Mouse (Mus musculus) midbrain, embryonic 12.5 days (tissue): Measurements from ENCODE around the gene Gm20388. TPM values are rescaled to one million over a fixed set of nuclear protein-coding genes. Genes with fewer than 3 reads are reported as not detected.

Source experiments
- ATAC-seq: fragments of 200-750 bp; cut with Nextera tagmentation; 2 replicates; pipeline ENCODE4 v1.8.0; 2017; ENCODE audit warnings: low read depth, moderate TSS enrichment, moderate library complexity; ENCODE audit not compliant: low FRiP score
- H3K27ac ChIP-seq: fragments of 300-500 bp; sonication (generic); replicated peaks from 2 replicates; pipeline ENCODE4 v1.5.1; 2016; ENCODE audit warnings: mild to moderate bottlenecking
- H3K27me3 ChIP-seq: fragments of 300-500 bp; sonication (generic); 2 replicates; pipeline ENCODE4 v1.6.1; 2016; ENCODE audit warnings: mild to moderate bottlenecking
- H3K36me3 ChIP-seq: fragments of 300-500 bp; sonication (generic); 2 replicates; pipeline ENCODE4 v1.6.1; 2016
- H3K4me1 ChIP-seq: fragments of 300-500 bp; sonication (generic); 2 replicates; pipeline ENCODE4 v1.6.1; 2016
- H3K4me2 ChIP-seq: fragments of 300-500 bp; sonication (generic); replicated peaks from 2 replicates; pipeline ENCODE4 v1.6.1; 2016; ENCODE audit warnings: mild to moderate bottlenecking, moderate library complexity
- H3K4me3 ChIP-seq: fragments of 300-500 bp; sonication (generic); 2 replicates; pipeline ENCODE4 v1.5.1; 2016; ENCODE audit warnings: mild to moderate bottlenecking
- H3K9ac ChIP-seq: fragments of 300-500 bp; sonication (generic); replicated peaks from 2 replicates; pipeline ENCODE4 v1.6.1; 2016; ENCODE audit warnings: mild to moderate bottlenecking, moderate library complexity
- H3K9me3 ChIP-seq: fragments of 300-500 bp; sonication (generic); 2 replicates; pipeline ENCODE4 v1.6.1; 2016; ENCODE audit warnings: mild to moderate bottlenecking
- whole genome bisulfite sequencing: fragments of 180-500 bp; shearing (Covaris S2); methylation state at CpG from one replicate; pipeline ENCODE4 v1.1.7; 2016; 5-methylcytosine and 5-hydroxymethylcytosine counted together
- polyA plus RNA-seq: library from polyadenylated mRNA; unstranded; fragments of >200 nt; fragmentation: Nextera tagmentation; extraction: Ambion mirVana; gene quantifications from 2 replicates; pipeline ENCODE4 v1.2.1, GENCODE M21; 2016

Gene Gm20388
- polyA plus RNA-seq, 1 experiment from 2014 or later, result not detected

- ATAC-seq, result no peak
- H3K27me3 ChIP-seq, result no peaks in the 10 kb centered on the region
- no peaks in the 10 kb centered on the region for H3K9me3 ChIP-seq
- peaks cover 8% of the 10 kb centered on the region; the same call in 1 of the 2 replicates for H3K36me3 ChIP-seq
- H3K9ac ChIP-seq, result no peak overlapping the region
- H3K4me1 ChIP-seq, result peaks cover 9% of the 10 kb centered on the region
- H3K4me3 ChIP-seq, result no peak overlapping the region
- WGBS, result 80% methylated on average over 3 of the region's 3 CpGs
- no peak overlapping the region for H3K4me2 ChIP-seq
- H3K27ac ChIP-seq, result 0 out of 2 replicates have a peak overlapping the region, but pooled peaks have one; percentile 3
Measured at GRCm38 (mm10) chr8:122931834-122932560, 3021.4 kb downstream of the Gm20388 start.

GRCm38 (mm10) chr8:122932561-122932959 is 3021.9 kb downstream of the Gm20388 start:
- H3K4me2 ChIP-seq, result no peak overlapping the region
- H3K4me1 ChIP-seq, result peaks cover 12% of the 10 kb centered on the region
- ATAC-seq, result no peak
- H3K36me3 ChIP-seq, result 0 out of 2 replicates have a peak, but pooled peaks cover 2% of the 10 kb centered on the region
- H3K27ac ChIP-seq, result no peak overlapping the region
- H3K9me3 ChIP-seq, result no peaks in the 10 kb centered on the region
- H3K4me3 ChIP-seq, result no peak overlapping the region
- WGBS, result 92% methylated on average over 2 of the region's 2 CpGs
- no peak overlapping the region for H3K9ac ChIP-seq
- H3K27me3 ChIP-seq, result no peaks in the 10 kb centered on the region

GRCm38 (mm10) chr8:122933973-122934372 is 3023.3 kb downstream of the Gm20388 start:
- no peaks in the 10 kb centered on the region for H3K9me3 ChIP-seq
- H3K4me1 ChIP-seq, result peaks cover 26% of the 10 kb centered on the region
- no peak overlapping the region for H3K4me2 ChIP-seq
- ATAC-seq, result no peak
- no peak overlapping the region for H3K27ac ChIP-seq
- no peak overlapping the region for H3K4me3 ChIP-seq
- no peaks in the 10 kb centered on the region for H3K27me3 ChIP-seq
- H3K9ac ChIP-seq, result no peak overlapping the region
- H3K36me3 ChIP-seq, result no peaks in the 10 kb centered on the region

DNA sequence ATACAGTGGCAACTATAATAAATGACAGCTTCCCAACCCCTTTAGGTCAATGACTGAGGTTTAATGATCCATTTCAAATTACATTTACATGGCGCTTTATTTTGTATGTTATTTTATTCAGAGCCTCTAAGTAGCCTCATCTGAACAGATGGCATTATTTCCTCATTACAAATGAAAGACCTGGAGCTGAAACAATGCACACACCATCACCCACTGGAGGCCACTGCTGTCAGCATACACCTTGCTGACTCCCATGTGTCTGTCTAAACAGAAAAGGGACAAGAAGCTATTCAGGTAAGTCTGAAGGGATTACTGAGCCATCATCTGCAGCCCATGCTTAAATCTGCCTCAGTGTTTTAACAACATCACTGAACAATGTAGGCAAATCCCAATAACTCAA is 3024.5 kb downstream of the Gm20388 start:
- Histone ChIP-seq H3K4me3 (no peak overlapping the region), H3K27me3 (no peaks in the 10 kb centered on the region), H3K9ac (0 out of 2 replicates have a peak overlapping the region, but pooled peaks have one; percentile 1), H3K4me1 (peaks cover 27% of the 10 kb centered on the region), H3K9me3 (no peaks in the 10 kb centered on the region), H3K4me2 (no peak overlapping the region), H3K27ac (0 out of 2 replicates have a peak overlapping the region, but pooled peaks have one; percentile 15), H3K36me3 (no peaks in the 10 kb centered on the region)
- no peak for ATAC-seq
- 91% methylated on average over 1 of the region's 1 CpGs for WGBS

DNA sequence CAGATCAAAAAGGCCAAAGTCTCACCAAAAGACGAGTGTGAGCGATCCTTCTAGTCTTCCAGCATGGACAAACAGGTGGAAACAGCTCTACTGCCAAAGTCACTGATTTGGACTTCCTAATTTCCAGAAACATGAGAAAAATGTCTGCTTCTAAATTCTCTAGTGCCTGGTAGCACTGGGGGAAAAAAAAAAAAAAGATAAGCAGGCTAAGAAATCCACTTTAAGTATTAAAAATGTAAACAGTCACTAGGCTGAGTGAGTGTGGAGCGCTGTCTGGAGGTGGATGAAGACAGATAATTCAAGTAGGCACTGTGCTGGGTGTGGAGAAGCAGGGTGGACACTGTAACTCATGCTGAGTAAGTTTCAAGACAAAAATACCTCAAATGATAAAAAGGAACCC is 3025.3 kb downstream of the Gm20388 start:
- ATAC-seq, result no peak
- Histone ChIP-seq H3K4me2 (no peak overlapping the region), H3K9me3 (no peaks in the 10 kb centered on the region), H3K4me3 (no peak overlapping the region), H3K4me1 (peaks cover 27% of the 10 kb centered on the region), H3K27me3 (no peaks in the 10 kb centered on the region), H3K9ac (no peak overlapping the region), H3K27ac (no peak overlapping the region), H3K36me3 (no peaks in the 10 kb centered on the region)
- 91% methylated on average over 3 of the region's 3 CpGs for WGBS

DNA sequence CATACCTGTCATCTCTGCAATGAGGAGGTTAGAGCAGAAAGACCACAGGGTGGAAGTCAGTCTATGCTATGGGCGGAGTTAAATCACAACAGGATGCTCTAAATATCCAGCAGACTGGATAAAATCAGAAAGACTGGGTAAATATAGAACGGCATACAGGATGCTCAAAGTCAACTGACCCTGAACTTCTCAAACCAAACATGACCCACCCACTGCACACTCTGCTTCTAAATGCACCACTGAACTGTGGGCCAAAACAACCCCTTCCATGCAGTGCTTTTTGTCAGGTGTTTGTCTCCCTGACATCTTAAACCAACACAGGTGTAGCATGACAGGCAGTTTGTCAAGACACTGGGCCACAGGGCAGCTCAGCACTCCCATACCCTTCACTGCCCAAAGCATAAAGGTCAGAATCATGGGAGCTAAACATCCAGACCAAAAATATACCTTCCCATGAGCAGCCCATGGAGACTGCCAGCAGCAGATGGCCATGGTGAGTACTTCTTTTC is 3027.0 kb downstream of the Gm20388 start:
- 94% methylated on average over 2 of the region's 2 CpGs for WGBS
- Histone ChIP-seq H3K27ac (peak overlapping the region; percentile 2; the same call in 1 of the 2 replicates), H3K4me2 (no peak overlapping the region), H3K36me3 (no peaks in the 10 kb centered on the region), H3K27me3 (no peaks in the 10 kb centered on the region), H3K4me1 (peaks cover 27% of the 10 kb centered on the region), H3K9me3 (no peaks in the 10 kb centered on the region), H3K4me3 (no peak overlapping the region), H3K9ac (no peak overlapping the region)
- ATAC-seq, result no peak

DNA sequence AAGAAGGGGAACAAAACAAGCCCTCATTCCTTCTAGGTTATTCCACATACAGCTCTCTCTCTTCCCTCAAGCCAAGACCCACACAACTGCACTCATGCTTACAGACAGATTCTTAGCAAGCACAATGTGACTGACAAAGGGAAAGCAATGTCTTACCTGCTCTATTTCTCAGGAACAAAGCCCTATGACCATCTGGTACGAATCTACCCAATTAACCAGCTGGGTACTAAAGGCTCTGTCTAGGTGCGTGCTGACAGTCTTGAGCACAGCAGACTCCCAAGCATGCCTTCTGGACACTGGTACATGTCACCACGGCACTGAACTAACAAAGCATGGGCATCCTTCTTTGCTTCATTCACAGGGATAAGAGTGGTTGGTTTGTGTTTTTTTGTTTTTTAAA is 3027.5 kb downstream of the Gm20388 start:
- peak overlapping the region; percentile 2; the same call in 1 of the 2 replicates for H3K27ac ChIP-seq
- peaks cover 25% of the 10 kb centered on the region for H3K4me1 ChIP-seq
- no peak overlapping the region for H3K4me2 ChIP-seq
- no peaks in the 10 kb centered on the region for H3K9me3 ChIP-seq
- H3K36me3 ChIP-seq, result no peaks in the 10 kb centered on the region
- no peaks in the 10 kb centered on the region for H3K27me3 ChIP-seq
- 73% methylated on average over 3 of the region's 3 CpGs for WGBS
- no peak overlapping the region for H3K9ac ChIP-seq
- no peak for ATAC-seq
- no peak overlapping the region for H3K4me3 ChIP-seq

GRCm38 (mm10) chr8:122938591-122938990 is 3027.9 kb downstream of the Gm20388 start:
- 61% methylated on average over 4 of the region's 4 CpGs for WGBS
- no peak overlapping the region for H3K27ac ChIP-seq
- no peak for ATAC-seq

DNA sequence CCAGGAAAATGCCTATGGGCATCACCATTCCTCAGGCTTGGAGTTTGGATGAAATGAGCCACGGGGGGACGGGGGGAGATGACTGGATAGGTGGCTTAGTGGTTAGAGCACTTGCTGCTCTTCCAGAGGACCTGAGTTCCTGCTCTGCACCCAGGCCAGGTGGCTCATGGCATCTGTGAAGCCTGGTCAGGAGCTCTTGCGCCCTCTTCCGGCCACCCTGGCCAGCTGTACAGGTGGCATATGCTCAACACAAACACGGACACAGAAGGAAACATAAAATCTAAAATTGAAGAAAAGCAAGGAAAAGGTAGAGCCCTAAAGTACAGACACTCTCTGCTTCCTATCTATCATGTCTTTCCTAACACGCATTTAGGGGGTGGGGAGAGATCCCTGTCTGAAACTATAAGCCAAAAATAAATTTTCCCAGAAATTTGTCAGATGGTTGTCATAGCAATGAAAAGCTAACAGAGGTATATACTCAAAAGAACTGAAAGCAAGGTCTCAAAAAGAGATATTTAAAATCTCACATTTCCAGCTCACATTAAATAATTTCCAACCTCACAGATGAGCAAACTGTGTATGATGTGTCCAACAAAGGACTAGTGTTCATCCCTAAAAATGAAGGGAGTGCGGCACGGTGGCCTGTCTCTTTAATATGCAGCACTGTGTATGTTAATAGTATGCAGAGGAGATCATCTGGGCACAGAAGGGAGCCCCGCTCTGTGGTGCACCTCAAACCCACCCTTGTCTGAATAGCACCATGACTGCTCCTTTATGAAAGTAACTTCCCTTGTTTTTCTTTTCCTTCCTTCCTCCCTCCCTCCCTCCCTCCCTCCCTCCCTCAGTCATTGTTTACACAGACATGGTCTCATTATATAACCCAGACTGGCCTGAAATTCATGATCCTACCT is 3032.4 kb downstream of the Gm20388 start:
- H3K4me2 ChIP-seq, result no peak overlapping the region
- H3K36me3 ChIP-seq, result no peaks in the 10 kb centered on the region
- 74% methylated on average over 9 of the region's 9 CpGs for WGBS
- H3K4me3 ChIP-seq, result no peak overlapping the region
- H3K9ac ChIP-seq, result no peak overlapping the region
- no peaks in the 10 kb centered on the region for H3K27me3 ChIP-seq
- no peak overlapping the region for H3K27ac ChIP-seq
- H3K9me3 ChIP-seq, result no peaks in the 10 kb centered on the region
- no peak for ATAC-seq
- peaks cover 24% of the 10 kb centered on the region for H3K4me1 ChIP-seq

More at GRCm38 (mm10) chr8:122938591-122938990, 3027.9 kb downstream of the Gm20388 start:
- H3K9me3 ChIP-seq, result no peaks in the 10 kb centered on the region
- H3K4me1 ChIP-seq, result peaks cover 28% of the 10 kb centered on the region
- H3K27me3 ChIP-seq, result no peaks in the 10 kb centered on the region
- H3K36me3 ChIP-seq, result no peaks in the 10 kb centered on the region
- H3K4me2 ChIP-seq, result no peak overlapping the region
- H3K9ac ChIP-seq, result no peak overlapping the region
- H3K4me3 ChIP-seq, result no peak overlapping the region

GRCm38 (mm10) chr8:122945775-122946174 is 3035.1 kb downstream of the Gm20388 start:
- no peak overlapping the region for H3K4me2 ChIP-seq
- H3K27ac ChIP-seq, result no peak overlapping the region
- WGBS, result 59% methylated on average over 2 of the region's 2 CpGs
- no peak overlapping the region for H3K9ac ChIP-seq
- no peak overlapping the region for H3K4me3 ChIP-seq
- no peaks in the 10 kb centered on the region for H3K27me3 ChIP-seq
- ATAC-seq, result no peak
- no peaks in the 10 kb centered on the region for H3K36me3 ChIP-seq
- peaks cover 22% of the 10 kb centered on the region for H3K4me1 ChIP-seq
- no peaks in the 10 kb centered on the region for H3K9me3 ChIP-seq

GRCm38 (mm10) chr8:122949701-122950100 is 3039.1 kb downstream of the Gm20388 start:
- Histone ChIP-seq H3K9ac (no peak overlapping the region), H3K4me2 (no peak overlapping the region), H3K4me3 (no peak overlapping the region), H3K36me3 (no peaks in the 10 kb centered on the region), H3K27me3 (no peaks in the 10 kb centered on the region), H3K4me1 (peaks cover 14% of the 10 kb centered on the region; the same call in 1 of the 2 replicates), H3K9me3 (no peaks in the 10 kb centered on the region), H3K27ac (no peak overlapping the region)
- no peak for ATAC-seq
- WGBS, result 83% methylated on average over 5 of the region's 5 CpGs

- H3K4me2 ChIP-seq, result no peak overlapping the region
- no peak for ATAC-seq
- peaks cover 12% of the 10 kb centered on the region; the same call in 1 of the 2 replicates for H3K4me1 ChIP-seq
- no peak overlapping the region for H3K4me3 ChIP-seq
- 92% methylated on average over 5 of the region's 5 CpGs for WGBS
- no peak overlapping the region for H3K27ac ChIP-seq
- H3K9me3 ChIP-seq, result no peaks in the 10 kb centered on the region
- no peak overlapping the region for H3K9ac ChIP-seq
- H3K27me3 ChIP-seq, result no peaks in the 10 kb centered on the region
- H3K36me3 ChIP-seq, result no peaks in the 10 kb centered on the region
Measured at GRCm38 (mm10) chr8:122951456-122951855, 3040.8 kb downstream of the Gm20388 start.
